15 mouse cellular contexts compared by ENCODE assay signal in the genomic region with DNA sequence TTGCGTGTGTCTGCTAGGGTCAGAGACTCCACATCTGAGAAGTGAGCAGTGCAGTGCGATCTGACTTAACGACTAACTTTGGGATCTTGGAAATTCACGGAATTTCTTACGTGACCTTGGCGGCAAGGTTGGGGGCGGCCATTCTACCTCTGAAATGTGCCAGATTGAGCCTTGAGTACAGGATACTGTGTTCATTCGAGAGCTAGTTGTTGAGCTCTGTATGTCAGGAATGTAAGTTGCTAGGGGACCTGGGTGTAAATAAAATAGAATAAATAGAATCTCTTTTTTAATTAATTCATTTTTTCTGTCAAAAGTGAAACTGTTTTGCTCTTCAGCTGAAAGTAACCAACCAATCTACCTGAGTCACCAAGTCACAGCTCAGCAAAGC. TPM values are rescaled to one million over a fixed set of nuclear protein-coding genes. Genes with fewer than 3 reads are reported as not detected.
A peak's percentile ranks its signal among the peaks of the same experiment; 100 is the strongest.
DNase-seq lines count a peak whose midpoint lies in the region; ATAC-seq and TF ChIP-seq lines count a peak whose summit lies in the region.
"Had no signal": no experiment of that assay in that cellular context is flagged by ENCODE, and none has a peak within 500 bp of the region (broad histone marks: within the 10 kb centered on the region; RNA-seq: fewer than 3 reads in every experiment).

No protein-coding gene starts in this region.

- H3K4me2 ChIP-seq in hindbrain, postnatal 0 days (ENCODE audit: low read depth, low read length): 0 out of 2 replicates have a peak overlapping the region, but pooled peaks have one; percentile 13
- H3K4me2 ChIP-seq in hindbrain, embryonic 16.5 days (ENCODE audit: low read length): no peak overlapping the region
- peak overlapping the region; percentile 29; the same call in 1 of the 2 replicates for H3K4me2 ChIP-seq in forebrain, postnatal 0 days (ENCODE audit: low read depth)
- H3K4me2 ChIP-seq: liver, embryonic 11.5 days; midbrain, embryonic 13.5 days had no signal

- no peaks in the 10 kb centered on the region; the same call in 1 of the 2 replicates for H3K27me3 ChIP-seq in heart, embryonic 10.5 days (ENCODE audit: insufficient read depth, poor library complexity, severe bottlenecking)
- H3K27me3 ChIP-seq in hindbrain, postnatal 0 days (ENCODE audit: insufficient read depth, low read length): no peaks in the 10 kb centered on the region
- H3K27me3 ChIP-seq in hindbrain, embryonic 16.5 days (replicated peaks; ENCODE audit: control insufficient read depth, insufficient read depth, low read length): no peaks in the 10 kb centered on the region
- no peaks in the 10 kb centered on the region for H3K27me3 ChIP-seq in forebrain, postnatal 0 days (ENCODE audit: insufficient read depth, low read length)
- H3K27me3 ChIP-seq: midbrain, embryonic 13.5 days had no signal

- H3K9me3 ChIP-seq in heart, embryonic 10.5 days: no peaks in the 10 kb centered on the region
- H3K9me3 ChIP-seq in hindbrain, postnatal 0 days (ENCODE audit: low read length): no peaks in the 10 kb centered on the region
- no peaks in the 10 kb centered on the region for H3K9me3 ChIP-seq in hindbrain, embryonic 16.5 days (ENCODE audit: control insufficient read depth, low read length)
- H3K9me3 ChIP-seq in forebrain, postnatal 0 days (ENCODE audit: low read length): no peaks in the 10 kb centered on the region
- H3K9me3 ChIP-seq: hindbrain, embryonic 10.5 days; midbrain, embryonic 13.5 days had no signal

- H3K36me3 ChIP-seq in heart, embryonic 10.5 days: no peaks in the 10 kb centered on the region
- H3K36me3 ChIP-seq in hindbrain, postnatal 0 days (ENCODE audit: insufficient read depth, low read length): no peaks in the 10 kb centered on the region
- H3K36me3 ChIP-seq in hindbrain, embryonic 16.5 days (ENCODE audit: control insufficient read depth, insufficient read depth, low read length): no peaks in the 10 kb centered on the region
- no peaks in the 10 kb centered on the region for H3K36me3 ChIP-seq in forebrain, postnatal 0 days (ENCODE audit: insufficient read depth)
- H3K36me3 ChIP-seq: hindbrain, embryonic 10.5 days; midbrain, embryonic 13.5 days had no signal

- ATAC-seq in hindbrain, postnatal 0 days: no peak
- ATAC-seq in hindbrain, embryonic 16.5 days: no peak
- no peak for ATAC-seq in forebrain, postnatal 0 days
- ATAC-seq: midbrain, embryonic 13.5 days had no signal

- no peak overlapping the region for H3K27ac ChIP-seq in heart, embryonic 10.5 days
- H3K27ac ChIP-seq in hindbrain, postnatal 0 days: no peak overlapping the region
- H3K27ac ChIP-seq in hindbrain, embryonic 16.5 days (ENCODE audit: low read depth, low read length): no peak overlapping the region
- no peak overlapping the region for H3K27ac ChIP-seq in forebrain, postnatal 0 days (ENCODE audit: low read depth, low read length)
- H3K27ac ChIP-seq: hindbrain, embryonic 10.5 days; midbrain, embryonic 13.5 days had no signal

- peak; percentile 63 for DNase-seq in heart, embryonic 10.5 days (ENCODE audit: low spot score)
- DNase-seq in heart, postnatal 36 days: no peak
- no peak for DNase-seq in hindbrain, postnatal 0 days (ENCODE audit: low spot score)
- DNase-seq in ovary, postnatal 36 days (ENCODE audit: low spot score): peak; percentile 11
- DNase-seq in ovary, adult 18-20 months (ENCODE audit: low spot score): no peak
- DNase-seq in forebrain, postnatal 0 days: no peak
- DNase-seq in left cerebral cortex, postnatal 25 days (ENCODE audit: low spot score in 2 of 2): no peak
- DNase-seq: kidney, adult 11 months; spleen, adult 18-20 months; thymus, postnatal 14 days had no signal

- no peak overlapping the region for H3K9ac ChIP-seq in hindbrain, postnatal 0 days (replicated peaks; ENCODE audit: low read length)
- H3K9ac ChIP-seq in hindbrain, embryonic 16.5 days (ENCODE audit: low read depth, low read length): no peak overlapping the region
- no peak overlapping the region for H3K9ac ChIP-seq in forebrain, postnatal 0 days
- H3K9ac ChIP-seq: midbrain, embryonic 13.5 days had no signal

- H3K4me3 ChIP-seq in heart, embryonic 10.5 days: no peak overlapping the region
- no peak overlapping the region for H3K4me3 ChIP-seq in hindbrain, postnatal 0 days (ENCODE audit: low read length)
- H3K4me3 ChIP-seq in hindbrain, embryonic 16.5 days (ENCODE audit: low read length): no peak overlapping the region
- H3K4me3 ChIP-seq in forebrain, postnatal 0 days (ENCODE audit: low read depth, low read length): no peak overlapping the region
- H3K4me3 ChIP-seq: hindbrain, embryonic 10.5 days; midbrain, embryonic 13.5 days had no signal

- no peak for TF ChIP-seq CTCF in hindbrain, postnatal 0 days (IDR thresholded peaks at IDR 0.05; ENCODE audit: low read depth)
- TF ChIP-seq CTCF in forebrain, postnatal 0 days (IDR thresholded peaks at IDR 0.05; ENCODE audit: low read depth): no peak

- H3K4me1 ChIP-seq in heart, embryonic 10.5 days: no peaks in the 10 kb centered on the region
- peaks cover 3% of the 10 kb centered on the region; the same call in 1 of the 2 replicates for H3K4me1 ChIP-seq in hindbrain, postnatal 0 days (ENCODE audit: insufficient read depth, low read length)
- H3K4me1 ChIP-seq in hindbrain, embryonic 16.5 days (ENCODE audit: control insufficient read depth, insufficient read depth, low read depth, low read length): no peaks in the 10 kb centered on the region
- H3K4me1 ChIP-seq in forebrain, postnatal 0 days (ENCODE audit: insufficient read depth): 0 out of 2 replicates have a peak, but pooled peaks cover 8% of the 10 kb centered on the region
- H3K4me1 ChIP-seq: hindbrain, embryonic 10.5 days had no signal

- 35% methylated on average over 8 of the region's 8 CpGs for WGBS in heart, embryonic 10.5 days
- 61% methylated on average over 8 of the region's 8 CpGs for WGBS in hindbrain, postnatal 0 days
- WGBS in hindbrain, embryonic 16.5 days: 69% methylated on average over 8 of the region's 8 CpGs
- 47% methylated on average over 8 of the region's 8 CpGs for WGBS in forebrain, postnatal 0 days

- intact Hi-C loops in heart, postnatal 36 days (cut with DNase I): no loop called here
- intact Hi-C loops in left cerebral cortex, postnatal 25 days (cut with DNase I): no loop called here

RNA-seq across cellular contexts. Expression of a gene that starts 22.8 kb away (rescaled TPM):
- 1.4 and 1.5 TPM in 2 replicates for polyA plus RNA-seq in heart, embryonic 10.5 days (2016; fragmentation: Nextera tagmentation; extraction: Ambion mirVana)
- under 1 TPM in 1 of 2 experiments, not detected in 1; 0.28 TPM for total RNA-seq in heart, postnatal 36 days (2021)
- total RNA-seq in hindbrain, postnatal 0 days (2014; rRNA removed): 7.5 and 10.0 TPM in 2 replicates
- 20.7 and 26.2 TPM in 2 replicates for polyA plus RNA-seq in hindbrain, postnatal 0 days (2015; fragmentation: Nextera tagmentation; extraction: Ambion mirVana)
- polyA plus RNA-seq in hindbrain, embryonic 16.5 days (2015; fragmentation: Nextera tagmentation; extraction: Ambion mirVana): 30.5 and 34.1 TPM in 2 replicates
- 9.1 and 9.3 TPM in 2 replicates for total RNA-seq in forebrain, postnatal 0 days (2014; rRNA removed)
- 32.5 and 42.0 TPM in 2 replicates for polyA plus RNA-seq in forebrain, postnatal 0 days (2015; fragmentation: Nextera tagmentation; extraction: Ambion mirVana)
- total RNA-seq in left cerebral cortex, postnatal 25 days (2021): 1 to 10 TPM; 6.9 to 7.1 TPM
- total RNA-seq: gastrocnemius, adult 18-20 months had no signal

RNA-seq across cellular contexts. Expression of a gene that starts 32.7 kb away (rescaled TPM):
- polyA plus RNA-seq in heart, embryonic 10.5 days (2016; fragmentation: Nextera tagmentation; extraction: Ambion mirVana): 13.6 and 15.2 TPM in 2 replicates
- total RNA-seq in heart, postnatal 36 days (2021): 10 to 100 TPM; 45.6 to 49.1 TPM
- 9.3 and 12.4 TPM in 2 replicates for total RNA-seq in hindbrain, postnatal 0 days (2014; rRNA removed)
- polyA plus RNA-seq in hindbrain, postnatal 0 days (2015; fragmentation: Nextera tagmentation; extraction: Ambion mirVana): 8.0 and 8.4 TPM in 2 replicates
- polyA plus RNA-seq in hindbrain, embryonic 16.5 days (2015; fragmentation: Nextera tagmentation; extraction: Ambion mirVana): 6.2 and 8.0 TPM in 2 replicates
- total RNA-seq in forebrain, postnatal 0 days (2014; rRNA removed): 7.2 and 9.8 TPM in 2 replicates
- 6.5 and 8.6 TPM in 2 replicates for polyA plus RNA-seq in forebrain, postnatal 0 days (2015; fragmentation: Nextera tagmentation; extraction: Ambion mirVana)
- 10 to 100 TPM; 14.2 to 16.9 TPM for total RNA-seq in left cerebral cortex, postnatal 25 days (2021)

Comparison
In these comparisons a context has a peak if more than half of its experiments do, and no peak if none do; other contexts are left out.
1. DNase-seq: peak in heart, embryonic 10.5 days (single experiment) and ovary, postnatal 36 days (single experiment); none in heart, postnatal 36 days (0 of 2), hindbrain, postnatal 0 days (single experiment), ovary, adult 18-20 months (single experiment), forebrain, postnatal 0 days (single experiment) and left cerebral cortex, postnatal 25 days (0 of 2).